Mouse (Mus musculus) retina, postnatal 1 day (tissue): ENCODE measurements around the gene Fmo5.

ENCODE experiments used
- DNase-seq: peaks from one replicate; pipeline ENCODE4 v3.0.0-alpha.2; 2012

Fmo5 gene

DNA sequence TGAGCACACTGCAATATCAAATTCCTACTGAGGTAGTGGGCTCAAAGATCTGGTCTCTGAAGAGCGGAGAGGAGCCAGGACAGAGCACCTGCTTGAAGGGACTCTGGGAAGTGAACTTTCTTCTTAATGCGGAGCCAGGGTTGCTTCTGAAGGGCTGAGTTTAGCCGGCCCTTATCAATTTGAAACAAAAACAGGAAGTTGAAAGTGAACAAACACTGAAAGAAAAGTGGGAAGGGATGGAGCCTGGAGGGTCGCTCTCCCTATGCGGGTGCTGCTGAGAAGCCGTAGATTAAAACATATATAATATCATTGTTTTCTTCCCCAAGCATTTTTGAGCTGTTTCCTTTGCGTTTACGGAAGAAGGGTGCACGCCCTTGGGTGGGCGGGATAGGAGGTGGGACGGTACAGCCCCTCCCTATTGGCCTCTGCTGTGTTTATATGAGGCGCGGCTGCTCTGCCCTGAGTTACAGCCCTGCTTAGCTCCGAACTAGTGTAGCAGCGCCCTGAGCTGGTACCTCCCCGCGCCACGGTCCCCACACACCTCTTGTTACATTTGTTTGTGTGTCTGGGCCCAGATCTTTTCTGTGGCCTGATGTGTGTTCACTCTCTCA, at the start of gene Fmo5:
TSS of gene Fmo5 (plus strand) at position 414 of the 611 bp plus-strand sequence.
- peak; percentile 24 for DNase-seq

DNA sequence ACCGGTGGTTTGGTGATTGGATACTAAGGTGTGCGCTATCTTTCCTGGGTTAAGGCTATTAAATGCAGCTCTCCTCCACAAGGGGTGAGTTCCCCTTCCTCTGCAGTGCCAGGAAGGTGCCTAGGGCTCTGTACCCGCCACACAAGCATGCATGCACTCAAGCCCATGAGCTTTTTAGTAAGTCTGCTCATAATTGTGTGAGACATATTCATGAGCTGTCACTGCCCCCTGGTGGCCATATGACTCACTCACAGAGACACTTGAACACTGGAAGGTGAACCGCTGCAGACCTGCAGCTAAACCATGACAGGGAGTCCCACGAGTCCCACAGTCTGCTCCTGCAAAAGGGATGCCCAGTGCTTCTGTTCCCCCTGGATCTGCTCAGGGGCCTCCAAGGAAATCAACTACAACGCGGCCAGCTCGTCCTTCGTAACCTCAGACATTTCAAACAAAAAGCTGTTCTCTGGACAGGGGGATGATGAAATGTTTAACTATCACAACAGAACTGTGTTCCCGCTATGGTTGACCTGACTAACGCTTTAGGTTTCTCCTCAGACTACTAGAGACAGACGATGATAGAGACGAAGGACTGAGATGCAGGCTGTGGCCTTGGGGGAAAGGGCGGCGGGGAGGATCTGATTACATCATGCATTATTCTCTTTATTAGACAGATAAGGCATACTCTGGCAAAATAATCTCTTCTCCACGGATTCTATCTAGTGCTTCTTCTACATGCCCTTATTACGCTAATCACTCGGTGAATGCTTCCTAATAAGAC, 43.0 kb upstream of the Fmo5 start:
- peak; percentile 90 for DNase-seq

GRCm38 (mm10) chr3:97587656-97588055, 40.9 kb upstream of the Fmo5 start:
- no peak for DNase-seq

- DNase-seq: no peak
Measured at GRCm38 (mm10) chr3:97590699-97591098, 37.9 kb upstream of the Fmo5 start.

- DNase-seq: no peak
Measured at GRCm38 (mm10) chr3:97593089-97593488, 35.5 kb upstream of the Fmo5 start.

GRCm38 (mm10) chr3:97594140-97594539, 34.5 kb upstream of the Fmo5 start:
- DNase-seq: no peak

DNA sequence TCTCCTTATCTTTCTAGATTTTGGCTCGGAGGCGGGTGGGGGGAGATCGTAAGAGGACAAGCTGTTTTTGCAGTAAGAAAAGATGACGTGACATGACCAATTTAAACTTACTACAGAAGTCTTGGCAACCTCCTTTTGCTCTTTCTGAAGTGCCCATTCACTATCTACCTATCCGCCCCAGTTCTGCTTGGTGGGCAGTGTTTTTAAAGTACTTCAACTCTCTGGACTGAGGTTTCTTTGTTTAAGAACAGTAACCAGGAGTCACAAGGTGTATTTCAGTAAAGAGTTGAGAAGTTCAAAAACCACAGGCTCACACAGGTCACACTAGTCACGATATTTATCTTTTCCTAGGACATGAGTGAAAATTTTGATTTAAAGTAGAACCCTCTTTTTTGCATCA, 33.5 kb upstream of the Fmo5 start:
- no peak for DNase-seq

- no peak for DNase-seq
Measured at GRCm38 (mm10) chr3:97596796-97597195, 31.8 kb upstream of the Fmo5 start.

GRCm38 (mm10) chr3:97600050-97600832, 28.4 kb upstream of the Fmo5 start:
- no peak for DNase-seq

GRCm38 (mm10) chr3:97609201-97609844, 19.3 kb upstream of the Fmo5 start:
- peak; percentile 35 for DNase-seq

DNA sequence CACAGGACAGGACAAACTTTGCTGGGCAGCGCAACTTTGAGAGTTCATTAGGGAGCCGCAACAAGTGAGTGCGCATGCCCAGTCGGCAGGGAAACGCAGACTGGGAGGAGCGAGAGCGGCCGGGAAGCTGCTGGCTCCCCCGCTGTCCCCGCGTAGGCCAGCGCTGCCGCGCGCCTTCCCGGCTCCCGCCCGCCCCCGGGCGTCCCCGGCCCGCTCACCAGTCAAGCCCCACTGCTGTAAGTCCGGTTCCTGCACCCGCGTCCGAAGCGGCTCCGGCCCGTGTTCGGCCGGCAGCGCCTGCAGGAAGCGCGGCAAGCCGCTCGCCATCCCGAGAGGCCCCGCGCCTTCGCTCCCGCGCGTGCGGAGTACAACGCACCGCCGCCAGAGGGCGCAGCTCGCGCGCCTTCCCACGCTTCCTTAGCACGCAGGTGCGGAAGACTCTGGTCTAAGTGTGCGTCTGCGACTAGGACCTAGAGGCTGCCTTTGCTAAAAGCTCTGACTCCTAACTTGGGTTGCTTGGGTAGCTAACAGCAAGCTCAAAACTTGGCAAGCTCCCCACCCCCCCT, 18.7 kb upstream of the Fmo5 start, which contains the start of gene Chd1l:
TSS of gene Chd1l (minus strand) at position 359 of the 566 bp plus-strand sequence.
- peak; percentile 93 for DNase-seq

GRCm38 (mm10) chr3:97611021-97611420, 17.6 kb upstream of the Fmo5 start:
- DNase-seq: no peak

- no peak for DNase-seq
Measured at GRCm38 (mm10) chr3:97615154-97615553, 13.4 kb upstream of the Fmo5 start.

GRCm38 (mm10) chr3:97615933-97616332, 12.7 kb upstream of the Fmo5 start:
- no peak for DNase-seq

DNA sequence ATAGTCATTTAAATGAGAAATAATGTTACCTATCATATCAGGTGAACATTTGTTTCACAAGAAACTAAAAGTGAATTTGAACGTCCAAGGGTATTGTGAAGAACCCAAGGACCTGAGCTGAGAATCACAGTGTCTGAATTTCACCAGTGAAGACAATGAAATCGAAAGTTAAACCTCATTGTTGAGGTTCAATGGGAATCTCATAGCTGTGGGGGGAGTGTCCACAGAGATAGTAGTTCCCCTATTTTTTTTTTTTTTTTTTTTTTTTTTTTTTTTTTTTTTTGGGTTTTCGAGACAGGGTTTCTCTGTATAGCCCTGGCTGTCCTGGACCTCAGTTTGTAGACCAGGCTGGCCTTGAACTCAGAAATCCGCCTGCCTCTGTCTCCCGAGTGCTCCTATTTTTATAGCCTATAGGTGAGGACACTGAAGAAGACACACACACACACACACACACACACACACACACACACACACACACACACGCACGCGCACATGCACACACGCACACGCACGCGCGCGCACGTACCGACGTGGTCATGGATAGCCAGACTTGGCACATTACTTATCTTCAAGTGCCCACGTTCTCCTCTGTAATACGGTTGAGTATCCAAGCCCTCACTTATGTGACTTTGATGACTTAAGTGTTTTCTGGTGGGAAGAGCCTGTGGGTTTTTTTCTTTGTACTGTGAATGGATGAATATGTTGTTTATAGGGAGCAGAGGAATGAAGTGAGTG, 11.3 kb upstream of the Fmo5 start:
- DNase-seq: no peak

GRCm38 (mm10) chr3:97617899-97618298, 10.7 kb upstream of the Fmo5 start:
- DNase-seq: no peak

DNA sequence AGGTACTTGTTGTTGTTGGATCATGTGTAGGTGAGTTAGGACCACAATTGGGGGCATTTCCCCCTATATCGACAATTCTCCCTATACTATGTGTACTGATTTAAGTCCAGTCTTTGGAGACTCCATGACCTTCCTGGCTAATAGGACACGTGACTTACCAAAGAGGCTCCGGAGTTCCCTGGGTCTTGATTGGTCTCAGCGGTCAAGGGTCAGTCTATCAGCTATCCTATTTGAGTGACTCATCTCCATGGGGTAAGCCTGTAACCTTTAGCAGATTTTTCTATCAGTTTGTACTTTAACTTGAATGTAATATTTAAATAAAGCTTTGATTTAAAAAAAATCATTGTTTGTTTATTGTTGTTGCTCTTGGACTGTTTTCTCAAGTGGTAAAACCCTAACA, 7.9 kb upstream of the Fmo5 start:
- no peak for DNase-seq

GRCm38 (mm10) chr3:97624611-97625010, 4.0 kb upstream of the Fmo5 start:
- no peak for DNase-seq

DNA sequence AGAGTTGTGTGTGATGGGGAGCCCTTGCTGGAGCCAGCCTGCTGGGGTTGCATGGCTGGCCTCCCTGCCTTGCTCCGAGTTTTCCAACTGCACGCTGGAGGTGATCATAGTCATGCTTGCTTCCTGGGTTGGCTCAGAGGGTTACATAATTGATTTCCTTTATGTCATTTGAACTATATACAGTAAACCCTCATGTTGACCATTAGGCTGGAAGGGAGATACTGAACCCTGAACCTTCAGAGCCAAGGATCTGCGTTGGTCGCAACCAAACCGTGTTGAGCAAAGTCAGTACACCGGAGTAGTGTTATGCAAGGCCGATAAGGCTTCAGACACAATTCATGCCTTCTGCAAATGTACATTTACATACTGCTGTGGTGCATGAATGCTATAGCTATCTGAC, 711 bp upstream of the Fmo5 start:
- no peak for DNase-seq

DNA sequence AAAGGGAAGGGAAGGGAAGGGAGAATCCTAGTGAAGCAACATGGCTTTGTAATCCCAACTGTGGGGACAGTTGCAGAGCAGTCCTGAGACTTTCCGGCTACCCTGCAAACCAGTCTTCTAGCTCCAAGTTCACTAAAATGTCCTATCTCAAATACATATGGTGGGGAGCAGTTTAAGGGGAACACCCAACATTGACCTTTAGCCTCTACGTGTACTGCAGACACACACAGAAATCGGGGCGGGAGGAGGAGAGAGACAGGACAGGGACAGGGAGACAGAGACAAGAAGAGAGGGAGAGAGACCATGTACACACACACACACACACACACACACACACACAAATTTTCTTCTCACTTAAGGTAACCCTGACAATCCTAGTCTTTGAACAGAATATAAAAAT, 1.3 kb downstream of the Fmo5 start:
- DNase-seq: no peak

- no peak for DNase-seq
Measured at GRCm38 (mm10) chr3:97630746-97631145, 2.1 kb downstream of the Fmo5 start.

DNA sequence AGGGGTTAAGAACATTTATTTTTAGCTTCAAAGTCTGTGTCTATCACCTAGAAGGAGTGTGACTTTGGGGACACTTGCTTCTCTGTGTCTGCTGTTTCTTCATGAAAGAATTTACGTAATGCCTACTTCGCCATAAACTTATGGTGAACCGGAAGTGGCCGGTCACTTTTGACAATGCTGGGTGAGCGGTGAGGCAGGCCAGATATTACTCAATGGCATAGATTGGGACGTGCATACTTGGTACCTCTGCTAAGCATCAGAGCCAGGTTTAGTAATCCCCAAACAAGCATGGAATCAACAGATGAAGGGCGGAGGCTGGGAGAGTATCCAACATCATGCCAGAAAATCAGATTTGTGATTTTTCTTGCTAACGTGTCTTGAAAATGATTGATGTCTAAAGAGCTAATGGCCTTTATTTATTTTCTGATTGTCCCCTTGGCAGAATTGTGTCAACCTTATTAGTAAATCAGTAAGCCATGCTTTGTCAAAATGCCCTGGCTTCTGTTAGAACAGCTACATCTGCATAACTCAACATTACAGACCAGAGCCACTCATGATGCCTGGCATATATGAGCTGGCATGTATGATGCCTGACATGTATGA, 2.8 kb downstream of the Fmo5 start:
- no peak for DNase-seq
